Mouse (Mus musculus): Measurements from ENCODE around the gene Haus4.

DNA sequence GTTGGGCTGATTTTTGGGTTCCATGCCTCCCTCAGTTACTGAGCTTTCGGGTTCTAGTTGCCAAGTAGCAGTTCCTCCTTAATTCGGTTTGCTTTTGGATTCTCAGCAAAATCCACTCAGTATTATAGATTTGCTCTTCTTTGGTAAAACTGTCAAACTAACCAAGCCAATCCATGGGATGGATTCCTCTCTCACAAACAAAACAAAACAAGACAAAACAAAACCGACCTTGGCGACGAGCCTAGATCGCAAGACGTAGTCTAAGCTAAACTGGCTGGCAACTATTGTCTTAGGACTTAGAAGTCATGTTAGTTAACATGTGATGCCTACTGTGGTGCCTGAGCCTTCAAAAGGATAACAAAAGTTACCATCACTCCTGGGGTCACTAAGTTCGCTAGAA lies 49.3 kb upstream of the Haus4 start:
- TF ChIP-seq CHD2 (IDR thresholded peaks at IDR 0.05; ENCODE audit: low read depth, low read length) (no peak), MAFK (IDR thresholded peaks at IDR 0.05; ENCODE audit: insufficient read depth, low read depth, low read length) (no peak), ZNF384 (IDR thresholded peaks at IDR 0.05; ENCODE audit: low read depth, low read length) (no peak)

Data from ES-E14 (cell line).